Mouse (Mus musculus): ENCODE measurements at regions not wholly inside any gene's neighbourhood (a gene's known extent, or its start where the extent isn't known, plus 50 kb on each side); places are given as distances from the start of the nearest gene placed in this dataset.

DNA sequence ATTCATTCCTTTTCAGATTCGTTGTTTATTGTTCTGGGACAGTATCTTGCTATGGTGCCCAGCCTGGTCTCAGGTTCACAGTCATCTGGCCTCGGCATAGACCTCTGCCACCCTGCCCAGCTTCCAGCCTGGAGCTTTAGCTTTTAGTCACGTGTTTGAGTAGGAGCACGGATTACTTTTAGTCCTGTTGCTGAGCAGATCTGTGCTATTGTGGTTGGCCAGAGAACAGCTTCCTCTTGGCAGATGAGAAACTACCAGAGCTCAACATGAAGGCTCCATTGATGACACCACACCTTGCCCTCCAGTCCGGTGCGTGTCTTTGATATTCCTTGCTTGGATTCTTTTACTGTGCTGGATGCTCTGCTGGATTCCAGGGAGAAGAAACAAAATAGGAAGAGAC lies 54.5 kb upstream of the Etaa1 start:
- WGBS: 88% methylated on average over 6 of the region's 6 CpGs
- peaks cover 7% of the 10 kb centered on the region; the same call in 1 of the 2 replicates for H3K4me1 ChIP-seq (ENCODE audit: control insufficient read depth, insufficient read depth, low read length)
- no peak overlapping the region for H3K9ac ChIP-seq (replicated peaks; ENCODE audit: low read depth, low read length)
- H3K27ac ChIP-seq (ENCODE audit: low read length): no peak overlapping the region
- H3K36me3 ChIP-seq (ENCODE audit: control insufficient read depth, insufficient read depth, low read length): no peaks in the 10 kb centered on the region
- H3K4me2 ChIP-seq (replicated peaks; ENCODE audit: low read depth, low read length): no peak overlapping the region
- H3K9me3 ChIP-seq (ENCODE audit: control insufficient read depth, low read depth, low read length): no peaks in the 10 kb centered on the region
- ATAC-seq (ENCODE audit: insufficient number of reproducible peaks, insufficient read depth, low FRiP score, low read depth): no peak
- H3K4me3 ChIP-seq (ENCODE audit: low read depth, low read length): no peak overlapping the region
- no peaks in the 10 kb centered on the region for H3K27me3 ChIP-seq (ENCODE audit: control insufficient read depth, insufficient read depth, low read length)
